Mouse (Mus musculus) embryonic facial prominence, embryonic 13.5 days (tissue): ENCODE results near the gene Gm21650. TPM values are rescaled to one million over a fixed set of nuclear protein-coding genes. Genes with fewer than 3 reads are reported as not detected.
"Not testable (repeated sequence)": the region's sequence is repeated elsewhere in the genome, so short reads cannot be mapped to it uniquely, and the experiment has no call there.

ENCODE experiments used
- ATAC-seq: fragments of 200-750 bp; cut with Nextera tagmentation; 2 replicates; pipeline ENCODE4 v1.8.0; 2017; ENCODE audit warnings: low read depth; ENCODE audit not compliant: insufficient number of reproducible peaks, insufficient read depth, low FRiP score, low TSS enrichment
- H3K27ac ChIP-seq: fragments of 300-500 bp; sonication (generic); 2 replicates; pipeline ENCODE4 v1.5.1; 2015; ENCODE audit warnings: moderate library complexity, mild to moderate bottlenecking, inconsistent platforms
- H3K27me3 ChIP-seq: fragments of 300-500 bp; sonication (generic); 2 replicates; pipeline ENCODE4 v1.6.1; 2015; ENCODE audit warnings: mild to moderate bottlenecking, inconsistent platforms
- H3K36me3 ChIP-seq: fragments of 300-500 bp; sonication (generic); 2 replicates; pipeline ENCODE4 v1.6.1; 2015; ENCODE audit warnings: mild to moderate bottlenecking, inconsistent platforms
- H3K4me1 ChIP-seq: fragments of 300-500 bp; sonication (generic); 2 replicates; pipeline ENCODE4 v1.6.1; 2015; ENCODE audit warnings: inconsistent platforms
- H3K4me2 ChIP-seq: fragments of 300-500 bp; sonication (generic); 2 replicates; pipeline ENCODE4 v1.6.1; 2015; ENCODE audit warnings: moderate library complexity, mild to moderate bottlenecking, inconsistent platforms
- H3K4me3 ChIP-seq: fragments of 300-500 bp; sonication (generic); 2 replicates; pipeline ENCODE4 v1.5.1; 2015; ENCODE audit warnings: mild to moderate bottlenecking, inconsistent platforms
- H3K9ac ChIP-seq: fragments of 300-500 bp; sonication (generic); 2 replicates; pipeline ENCODE4 v1.6.1; 2015; ENCODE audit warnings: mild to moderate bottlenecking, inconsistent platforms
- H3K9me3 ChIP-seq: fragments of 300-500 bp; sonication (generic); 2 replicates; pipeline ENCODE4 v1.6.1; 2016; ENCODE audit warnings: inconsistent platforms
- WGBS: fragments of 180-500 bp; shearing (Covaris S2); methylation state at CpG from one replicate; pipeline ENCODE4 v1.1.7; 2015; ENCODE audit warnings: mixed read lengths; 5-methylcytosine and 5-hydroxymethylcytosine counted together
- polyA plus RNA-seq: library from polyadenylated mRNA; unstranded; fragments of >200 nt; fragmentation: Nextera tagmentation; extraction: Ambion mirVana; gene quantifications from 2 replicates; pipeline ENCODE4 v1.2.1, GENCODE M21; 2015

Gm21650 gene
- polyA plus RNA-seq, result not detected in 2 replicates

GRCm38 (mm10) chrY:77692508-77692907 is at the start of gene Gm21650:
TSS of gene Gm21650 (plus strand) at chrY:77692808.
- not testable (repeated sequence) for H3K4me1 ChIP-seq, H3K36me3 ChIP-seq, ATAC-seq, H3K27ac ChIP-seq, H3K9ac ChIP-seq, H3K27me3 ChIP-seq, H3K4me2 ChIP-seq, H3K9me3 ChIP-seq, H3K4me3 ChIP-seq
- WGBS, result no CpG with 5 or more reads among the region's 6 CpGs
